Mouse (Mus musculus) thymus, postnatal 25 days (tissue): Measurements from ENCODE around the gene Cgnl1.

Source experiments
- DNase-seq: peaks from one replicate; pipeline ENCODE4 v3.0.0; 2022

The Cgnl1 gene

DNA sequence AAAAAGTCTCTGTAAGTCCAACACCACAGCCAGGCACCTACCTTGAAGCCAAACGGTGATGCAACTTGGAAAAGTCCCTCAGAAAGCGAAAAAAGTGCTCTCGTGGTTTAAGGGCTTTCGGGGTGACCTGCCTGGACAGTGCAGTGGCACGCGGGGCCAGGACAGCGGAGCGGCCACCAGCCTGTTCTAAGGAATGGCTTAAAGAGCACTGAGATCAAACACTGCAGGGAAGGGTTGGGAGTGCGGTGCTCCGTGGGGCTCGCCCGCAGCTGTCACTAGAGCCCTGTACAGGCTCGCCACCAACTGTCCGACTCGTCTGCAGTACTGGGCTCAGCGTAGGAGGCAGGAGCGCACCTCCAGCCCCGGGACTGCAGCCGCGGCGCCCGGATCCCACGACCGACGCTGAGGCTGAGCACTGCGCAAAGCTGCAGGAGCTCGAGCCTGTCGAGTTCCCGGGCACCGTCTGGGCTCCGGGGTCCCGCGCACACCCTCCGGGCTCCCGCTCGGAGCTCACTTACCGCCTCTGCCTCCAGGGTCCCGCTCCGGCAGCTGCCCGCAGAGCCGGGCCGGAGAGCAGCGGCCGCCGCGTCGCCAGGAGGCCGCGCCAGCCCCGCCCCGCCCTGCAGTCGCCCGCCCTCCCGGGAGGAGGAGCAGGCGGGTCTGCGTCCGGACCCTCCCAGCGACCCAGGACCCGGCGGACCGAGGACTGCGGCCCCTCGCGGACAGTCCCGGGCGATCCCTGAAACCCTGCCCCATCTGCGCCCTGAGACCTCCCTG lies at the start of gene Cgnl1:
TSS of gene Cgnl1 (minus strand) at position 612 of the 777 bp plus-strand sequence.
- peak; percentile 10 for DNase-seq

DNA sequence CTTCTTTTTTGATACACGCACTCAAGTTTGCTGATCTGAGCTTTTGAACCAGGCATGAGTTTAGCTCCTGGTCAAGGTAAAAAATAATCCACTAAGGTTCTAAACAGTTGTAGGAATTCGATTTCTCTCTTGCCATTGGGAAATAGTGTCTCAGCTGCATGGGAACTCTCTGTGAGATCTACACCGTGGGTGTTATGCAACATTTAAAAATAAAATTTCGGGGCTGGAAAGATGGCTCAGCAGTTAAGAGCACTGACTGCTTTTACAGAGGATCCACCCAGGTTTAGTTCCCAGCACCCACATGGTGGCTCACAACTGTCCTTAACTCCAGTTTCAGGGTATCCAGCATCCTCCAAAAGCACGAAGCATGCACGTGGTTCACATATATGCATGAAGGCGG lies 47.1 kb upstream of the Cgnl1 start:
- no peak for DNase-seq

DNA sequence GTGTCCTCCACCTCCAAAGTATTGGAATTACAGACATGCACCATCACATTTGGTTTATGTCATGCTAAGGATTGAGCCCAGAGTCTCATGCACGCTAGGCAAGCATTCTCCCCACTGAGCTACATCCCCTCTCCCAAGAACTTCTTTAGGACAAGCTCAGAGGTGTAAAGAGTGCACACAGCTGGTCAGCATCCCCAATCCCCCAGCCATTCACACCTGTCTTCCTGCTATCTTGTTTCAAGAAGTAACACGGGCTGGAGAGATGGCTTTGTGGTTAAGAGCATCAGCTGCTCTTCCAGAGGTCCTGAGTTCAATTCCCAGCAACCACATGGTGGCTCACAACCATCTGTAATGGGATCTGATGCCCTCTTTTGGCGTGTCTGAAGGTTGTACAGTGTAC lies 44.7 kb upstream of the Cgnl1 start:
- DNase-seq: no peak

DNA sequence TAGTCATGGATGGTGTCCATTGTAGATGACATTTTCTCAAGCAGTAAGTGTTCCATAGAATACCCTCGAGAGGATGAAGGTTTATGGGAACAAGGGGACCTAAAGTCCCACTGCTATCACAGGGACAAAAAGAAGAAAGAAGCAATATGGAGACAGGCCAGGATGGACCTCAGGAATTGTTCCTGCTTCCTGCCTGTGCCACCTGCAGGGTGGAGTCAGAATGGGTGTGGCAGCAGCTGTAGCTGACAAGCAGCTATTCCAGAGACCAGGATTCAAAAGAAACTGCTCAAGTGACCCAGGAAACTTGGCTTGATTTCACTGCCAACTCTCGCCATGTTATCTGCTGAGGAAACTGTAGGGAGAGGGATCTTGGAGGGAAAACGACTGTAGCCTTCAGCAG lies 42.2 kb upstream of the Cgnl1 start:
- no peak for DNase-seq

DNA sequence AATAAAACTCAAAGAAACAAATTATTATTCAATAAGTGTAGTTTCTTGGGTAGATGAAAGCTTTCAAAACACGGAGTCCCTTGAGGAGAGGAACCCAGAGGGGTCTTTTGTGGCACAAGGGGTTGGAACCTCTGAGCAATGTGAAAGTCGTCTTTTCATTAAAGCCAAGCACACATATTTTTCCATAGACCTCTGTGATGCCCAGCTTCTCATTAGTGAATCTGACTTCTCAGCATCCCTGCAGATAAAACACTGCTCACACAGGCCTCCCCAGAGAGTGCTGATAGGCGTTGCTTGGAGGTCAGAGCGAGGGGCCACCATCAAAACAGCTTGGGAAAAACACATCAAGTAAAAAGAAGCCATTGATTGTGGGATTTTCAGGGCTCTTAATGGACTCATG lies 41.5 kb upstream of the Cgnl1 start:
- no peak for DNase-seq

DNA sequence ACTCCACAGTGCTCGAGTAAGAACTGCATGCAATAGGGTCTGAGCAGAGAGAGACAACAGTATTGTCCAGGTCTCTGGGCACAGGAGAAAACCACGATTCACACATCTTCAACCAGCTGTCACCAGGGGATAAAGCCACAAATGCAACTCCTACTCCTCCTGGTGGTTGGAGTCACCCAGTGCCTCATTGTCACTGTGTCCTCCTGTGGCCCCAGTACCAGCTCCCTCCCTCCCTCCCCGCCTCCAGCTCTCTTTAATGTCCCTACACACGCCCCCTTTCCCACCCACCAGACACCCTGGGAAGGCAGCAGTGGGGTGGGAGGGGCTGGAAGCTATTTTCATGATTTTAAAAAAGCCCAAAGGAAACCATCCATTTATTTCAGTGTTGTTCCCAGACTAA lies 41.0 kb upstream of the Cgnl1 start:
- no peak for DNase-seq

DNA sequence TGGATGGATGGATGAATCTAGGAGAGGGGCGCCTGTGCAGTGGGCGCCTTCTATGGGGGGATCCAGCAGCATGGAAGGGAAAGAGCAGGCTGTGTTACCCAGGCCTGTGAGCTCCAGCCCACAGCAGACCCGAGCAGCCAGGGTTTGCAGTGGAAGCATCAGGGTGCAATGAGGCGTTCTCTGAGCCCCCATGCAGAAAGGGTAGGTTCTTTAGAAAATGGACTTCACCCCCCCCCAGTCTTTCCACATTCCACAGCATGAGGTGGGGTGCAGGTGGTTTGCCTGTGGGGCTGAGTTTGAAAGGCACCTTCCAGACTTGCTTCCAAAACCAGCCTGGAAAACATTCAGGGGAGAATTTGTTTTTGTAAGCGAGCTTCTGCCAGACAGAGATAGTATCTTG lies 40.0 kb upstream of the Cgnl1 start:
- no peak for DNase-seq

DNA sequence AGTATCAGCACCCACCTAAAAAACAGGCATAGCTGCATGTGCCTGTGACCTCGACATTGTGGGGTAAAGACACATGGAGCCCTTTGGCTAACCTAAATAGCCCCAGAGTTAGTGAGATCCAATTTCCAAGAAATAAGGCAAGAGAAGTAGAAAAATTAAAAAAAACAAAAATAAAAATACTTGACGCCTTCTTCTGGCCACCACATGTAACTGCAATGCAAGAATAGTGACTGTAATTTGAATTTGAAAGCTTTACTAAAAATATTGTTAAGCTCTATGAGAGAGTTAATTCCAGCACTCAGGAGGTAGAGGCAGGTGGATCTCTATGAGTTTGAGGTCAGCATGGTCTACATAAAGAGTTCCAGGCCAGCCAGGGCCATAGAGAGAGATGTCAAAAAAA lies 39.3 kb upstream of the Cgnl1 start:
- no peak for DNase-seq

DNA sequence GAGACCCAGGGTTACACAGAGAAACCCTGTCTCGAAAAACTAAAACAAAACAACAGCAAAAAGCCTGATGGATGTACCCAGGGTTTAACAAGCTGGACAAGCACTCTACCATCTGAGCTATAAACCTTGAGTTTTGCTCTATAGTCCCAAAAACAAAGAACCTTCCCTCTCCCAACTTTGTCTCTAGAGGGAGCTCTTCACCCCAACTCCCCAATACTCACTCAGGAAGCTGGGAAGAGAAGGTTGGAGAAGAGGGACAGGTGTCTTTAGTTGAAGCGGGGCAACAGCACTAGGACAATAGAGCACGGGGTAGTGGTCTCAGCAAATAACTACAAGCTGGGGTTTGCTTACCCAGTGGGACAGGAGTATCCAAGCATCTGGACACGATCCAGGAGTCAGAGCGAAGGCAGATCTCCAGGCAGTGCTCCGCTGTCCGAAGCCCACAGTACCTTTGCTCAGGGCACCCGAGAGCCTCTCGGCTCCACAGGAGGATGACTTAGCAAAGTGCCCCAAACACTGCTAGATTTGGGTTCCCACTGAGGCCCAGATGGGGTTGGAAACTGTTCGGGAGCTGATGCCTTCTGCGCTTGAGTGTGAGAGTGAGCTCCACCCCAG lies 37.3 kb upstream of the Cgnl1 start:
- DNase-seq: no peak

DNA sequence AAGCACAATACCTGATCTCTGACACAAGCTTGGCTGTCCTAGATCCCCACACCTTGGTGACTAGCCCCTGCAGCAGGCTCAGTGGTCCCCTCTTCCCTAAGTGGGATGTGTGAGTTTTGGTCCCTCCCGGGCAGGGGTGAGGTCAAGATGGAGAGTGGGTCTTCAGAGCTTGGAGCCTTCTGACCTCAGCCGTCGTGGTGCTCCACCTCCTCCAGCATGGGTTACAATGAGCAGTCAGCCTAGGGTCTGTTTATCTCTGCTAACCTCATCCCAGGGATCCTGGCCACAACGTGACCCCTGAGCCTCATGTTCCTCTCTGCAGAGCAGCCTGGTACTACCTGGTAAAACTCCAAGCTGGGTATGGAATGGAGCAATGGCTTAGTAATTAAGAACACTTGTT lies 36.4 kb upstream of the Cgnl1 start:
- no peak for DNase-seq

DNA sequence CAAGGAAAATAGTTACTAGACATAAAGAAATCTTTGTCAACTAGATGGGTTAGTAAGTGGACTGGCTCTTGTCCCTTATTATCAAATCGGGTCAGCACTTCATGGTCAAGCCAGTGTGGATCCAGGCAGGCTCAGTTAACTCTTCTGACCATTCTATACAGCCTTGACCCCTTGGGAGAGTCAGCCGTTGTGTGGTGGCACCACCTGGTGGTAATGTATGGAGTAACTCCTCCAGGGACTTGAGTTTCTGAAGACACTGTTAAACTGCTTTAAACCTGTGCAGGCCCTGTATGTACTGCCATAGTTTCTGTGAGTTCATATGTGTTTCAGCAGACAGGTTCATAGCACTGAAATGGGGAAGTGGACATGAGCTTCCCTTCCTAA lies 35.0 kb upstream of the Cgnl1 start:
- peak; percentile 72 for DNase-seq

DNA sequence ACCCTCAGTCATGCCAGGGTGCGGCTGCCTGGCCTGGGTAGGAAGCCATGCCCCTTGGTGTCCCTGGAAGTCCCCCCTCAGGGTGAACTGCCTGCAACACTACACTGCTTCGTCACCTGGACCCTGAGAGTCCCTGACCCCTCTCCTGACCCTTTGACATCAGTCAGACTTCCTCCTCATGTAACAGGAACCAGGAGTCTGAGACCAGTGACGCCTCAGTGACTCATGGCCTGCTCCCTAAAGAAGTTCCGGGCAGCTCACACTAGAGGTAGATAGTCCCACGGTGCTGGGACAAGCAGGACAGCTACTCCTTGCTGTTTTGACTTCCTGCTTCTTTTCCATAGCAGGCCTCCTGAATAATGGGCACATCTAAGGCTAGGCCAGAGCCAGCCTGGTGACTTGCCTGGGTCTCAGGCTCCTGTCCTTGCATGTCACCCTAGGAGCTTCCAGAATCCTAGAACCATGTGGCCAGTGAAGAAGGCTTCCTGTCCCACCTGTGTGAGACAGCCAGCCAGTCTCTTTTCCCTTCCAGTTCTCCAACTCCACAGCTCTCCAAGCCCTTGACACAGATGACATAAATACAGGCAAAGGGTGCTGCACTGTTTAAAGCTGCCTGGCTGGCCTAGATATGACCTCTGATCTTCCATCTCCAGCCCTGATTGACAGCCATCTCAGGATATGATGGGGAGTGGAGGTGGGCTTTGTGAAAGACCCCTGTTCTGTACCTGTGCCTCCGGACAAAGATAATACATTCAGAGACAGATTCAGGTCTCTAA lies 34.4 kb upstream of the Cgnl1 start:
- DNase-seq: no peak

DNA sequence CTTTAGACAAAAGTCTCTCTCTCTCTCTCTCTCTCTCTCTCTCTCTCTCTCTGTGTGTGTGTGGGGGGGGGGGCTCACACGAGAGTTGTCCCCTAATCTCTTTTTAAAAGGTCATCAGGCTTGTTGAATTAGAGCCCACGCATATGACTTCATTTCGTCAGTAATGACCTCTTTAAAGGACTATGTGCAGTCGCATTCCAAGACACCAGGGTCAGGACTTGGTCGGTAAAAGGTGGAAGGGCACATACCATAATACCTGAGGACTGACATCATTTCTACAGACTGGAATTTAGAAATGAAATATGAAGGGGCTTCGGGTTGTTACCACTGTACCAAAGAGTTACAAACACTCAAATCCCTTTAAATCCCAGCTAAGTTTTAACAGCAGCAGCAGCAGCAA lies 32.7 kb upstream of the Cgnl1 start:
- DNase-seq: no peak

DNA sequence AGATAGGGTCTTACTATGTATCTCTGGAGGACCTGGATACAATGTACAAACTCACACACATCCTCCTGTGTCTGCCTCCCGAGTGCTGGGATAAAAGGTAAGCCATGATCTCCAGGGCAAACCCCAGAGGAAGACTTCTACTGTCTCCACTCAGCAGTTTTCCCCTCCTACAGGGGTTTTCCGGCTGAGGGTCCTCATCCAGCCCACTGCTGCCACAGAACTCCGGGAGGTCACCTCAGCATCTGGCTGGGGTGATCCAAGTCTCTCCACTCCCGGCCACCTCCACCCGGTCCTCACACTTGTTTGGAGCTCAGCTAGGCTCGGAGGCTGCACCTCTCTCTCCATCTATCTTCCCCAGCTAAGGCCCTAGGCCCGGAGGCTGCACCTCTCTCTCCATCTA lies 31.9 kb upstream of the Cgnl1 start:
- DNase-seq: no peak

DNA sequence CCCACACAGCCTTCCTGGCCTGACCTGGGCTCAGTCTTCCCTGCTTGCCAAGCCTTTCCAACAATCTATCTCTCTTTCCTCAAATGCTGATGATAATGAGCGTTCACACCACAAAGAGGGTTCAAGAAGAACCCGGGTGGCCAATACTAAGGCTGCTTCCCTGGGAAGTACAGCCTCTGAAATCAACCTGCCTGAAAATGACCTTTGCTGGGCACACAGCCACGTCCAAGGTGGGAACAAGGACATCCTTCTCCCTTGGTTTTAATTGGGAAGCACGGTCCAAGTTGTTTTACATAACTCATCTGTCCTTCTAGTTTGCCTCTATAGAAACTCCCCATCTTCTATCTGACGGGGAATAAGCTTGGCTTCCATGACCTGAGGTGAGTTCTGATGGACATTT lies 28.2 kb upstream of the Cgnl1 start:
- no peak for DNase-seq

DNA sequence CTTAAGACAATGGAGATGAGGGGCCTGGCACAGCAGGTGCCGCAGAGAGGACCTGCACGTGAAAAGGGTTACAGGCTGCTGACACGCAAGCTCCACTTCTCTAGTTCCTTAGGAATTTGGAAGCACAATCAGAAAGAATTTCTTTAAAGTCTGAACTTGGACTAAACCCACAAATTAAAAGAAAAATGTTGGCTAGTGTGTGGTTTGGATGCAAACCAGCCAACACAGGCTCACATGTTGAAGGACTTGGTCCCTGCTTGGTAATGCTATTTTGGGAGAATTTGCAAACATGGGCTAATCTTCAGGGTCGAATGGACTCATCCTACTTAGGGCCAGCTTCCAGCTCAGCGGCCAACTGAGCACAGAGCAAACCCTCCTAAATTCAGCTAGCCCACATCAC lies 26.8 kb upstream of the Cgnl1 start:
- no peak for DNase-seq

DNA sequence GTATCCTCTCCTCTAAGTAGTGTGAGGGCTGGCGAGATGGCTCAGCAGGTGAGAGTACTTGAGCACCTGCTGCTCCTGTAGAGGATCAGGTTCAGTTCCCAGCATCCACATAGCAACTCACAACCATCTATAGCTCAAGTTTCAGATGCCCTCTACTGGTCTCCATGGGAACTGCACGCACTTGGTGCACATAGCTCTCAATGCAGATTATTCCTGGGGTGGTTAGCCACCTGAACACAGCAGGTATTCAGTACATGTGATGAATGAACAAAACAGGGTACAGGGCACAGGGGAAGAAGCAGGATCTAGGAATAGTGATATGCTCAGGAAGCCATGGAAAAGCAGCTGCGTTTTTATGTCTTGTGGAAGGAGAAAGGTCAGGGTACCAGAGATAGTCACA lies 6.0 kb upstream of the Cgnl1 start:
- no peak for DNase-seq

DNA sequence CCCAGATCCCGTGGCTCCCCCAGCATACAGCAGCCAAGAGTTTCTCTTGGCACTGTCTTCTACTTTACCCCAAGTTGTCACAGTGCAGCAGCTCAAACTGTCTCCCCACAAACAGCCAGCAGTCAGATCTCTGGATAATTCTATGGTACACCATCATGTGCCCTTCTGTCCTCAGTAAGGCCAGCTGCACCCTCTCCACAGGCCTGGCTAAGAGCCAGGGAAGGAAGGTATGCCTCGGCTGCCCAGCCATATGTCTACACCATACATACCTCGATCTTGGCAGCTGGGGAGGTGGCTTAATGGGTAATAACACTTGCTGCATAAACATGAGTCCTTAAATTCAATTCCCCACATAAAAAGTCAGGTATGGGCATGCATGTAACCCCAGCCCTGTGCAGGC lies 4.9 kb upstream of the Cgnl1 start:
- no peak for DNase-seq

DNA sequence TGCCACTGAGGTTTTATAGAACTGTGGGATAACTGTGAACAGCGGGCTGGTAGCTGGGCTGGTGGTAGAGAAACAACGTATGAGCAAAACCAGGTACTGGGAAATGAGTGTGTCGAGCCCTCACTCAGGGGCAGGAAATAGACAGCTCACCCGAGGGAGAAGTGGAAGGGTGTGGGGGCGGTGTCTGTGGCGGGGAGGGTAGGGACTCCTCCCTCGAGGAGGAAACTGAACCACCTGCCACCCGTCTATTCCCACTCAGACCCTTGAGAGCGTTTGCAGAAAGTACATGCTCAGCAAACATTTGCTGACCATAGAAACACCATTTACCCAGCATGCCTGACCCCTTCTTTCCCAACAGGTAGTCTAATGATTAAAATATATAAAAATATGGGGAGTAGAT lies 2.2 kb upstream of the Cgnl1 start:
- peak; percentile 27 for DNase-seq

DNA sequence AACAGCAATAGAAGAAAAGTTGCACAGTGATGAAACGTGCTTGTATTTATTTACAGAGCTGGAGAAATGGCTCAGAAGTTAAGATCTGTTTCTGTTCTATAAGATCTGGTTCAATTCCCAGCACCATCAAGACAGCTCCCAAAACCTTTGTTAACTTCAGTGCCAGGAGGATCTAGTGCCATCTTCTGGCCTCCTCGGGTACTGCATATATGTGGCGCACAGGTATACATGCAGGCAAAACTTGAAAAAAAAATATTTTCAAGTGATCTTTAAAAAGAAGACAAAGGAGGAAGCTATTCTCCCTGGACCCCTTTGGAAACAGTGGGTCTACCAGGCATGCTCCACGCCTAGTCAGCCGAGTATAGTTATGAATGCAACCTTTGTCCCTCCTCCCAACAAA lies 936 bp upstream of the Cgnl1 start:
- DNase-seq: peak; percentile 73

DNA sequence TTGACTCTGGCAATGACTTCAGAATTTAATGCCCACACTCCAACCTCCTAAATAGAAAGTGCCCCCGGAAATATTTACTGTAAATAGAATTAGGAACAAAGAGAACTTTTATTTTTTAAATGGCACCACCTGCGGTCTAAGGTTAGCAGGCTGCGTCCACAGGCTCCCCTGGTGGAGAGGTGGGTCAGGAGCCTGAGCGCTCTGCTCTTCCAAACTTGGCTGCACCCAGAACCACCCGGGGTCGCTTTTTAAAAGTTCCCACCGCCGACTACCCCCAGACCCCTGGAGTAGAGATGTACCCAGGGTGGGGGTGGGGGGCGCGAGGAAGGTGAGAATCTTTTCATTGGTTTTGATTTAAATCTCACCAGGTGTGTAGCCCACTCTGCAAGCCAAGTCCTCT lies 918 bp downstream of the Cgnl1 start:
- DNase-seq: no peak

DNA sequence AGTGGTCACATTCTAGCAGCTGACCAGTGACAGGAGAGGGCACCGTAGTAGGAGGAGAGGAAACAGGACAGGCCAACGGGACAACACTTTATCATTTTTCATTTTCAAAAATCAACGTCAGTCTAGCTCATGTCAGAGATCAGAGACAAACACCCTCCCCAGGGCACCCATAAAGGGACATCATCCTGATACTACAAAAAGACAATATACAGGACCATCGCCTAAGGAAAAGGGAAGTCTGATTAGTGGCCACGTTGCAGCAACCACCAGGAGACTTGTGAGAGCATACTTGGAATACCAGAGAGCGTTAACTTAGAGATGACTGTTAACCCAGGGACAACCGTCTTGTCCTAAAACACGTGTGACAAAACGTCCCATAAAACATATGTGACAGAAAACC lies 1.7 kb downstream of the Cgnl1 start:
- no peak for DNase-seq

DNA sequence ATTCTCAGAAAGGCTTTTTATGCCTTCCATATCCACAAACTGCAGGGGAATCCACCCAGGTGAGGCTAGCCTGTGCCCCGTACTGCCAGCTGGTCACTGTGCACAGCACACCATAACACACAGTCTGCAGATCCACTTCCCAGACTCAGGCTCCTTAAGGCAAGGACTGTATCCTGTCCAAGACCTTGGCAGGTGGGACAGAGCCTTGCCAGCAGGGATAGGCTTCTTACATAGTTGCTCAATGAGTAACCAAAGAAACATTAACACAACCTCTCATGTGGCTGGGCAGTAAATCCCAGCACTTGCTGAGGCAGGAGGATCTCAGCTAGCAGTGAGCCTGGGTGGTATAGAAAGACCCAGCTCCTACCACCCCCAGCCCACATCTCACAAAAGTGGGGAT lies 3.3 kb downstream of the Cgnl1 start:
- DNase-seq: no peak

DNA sequence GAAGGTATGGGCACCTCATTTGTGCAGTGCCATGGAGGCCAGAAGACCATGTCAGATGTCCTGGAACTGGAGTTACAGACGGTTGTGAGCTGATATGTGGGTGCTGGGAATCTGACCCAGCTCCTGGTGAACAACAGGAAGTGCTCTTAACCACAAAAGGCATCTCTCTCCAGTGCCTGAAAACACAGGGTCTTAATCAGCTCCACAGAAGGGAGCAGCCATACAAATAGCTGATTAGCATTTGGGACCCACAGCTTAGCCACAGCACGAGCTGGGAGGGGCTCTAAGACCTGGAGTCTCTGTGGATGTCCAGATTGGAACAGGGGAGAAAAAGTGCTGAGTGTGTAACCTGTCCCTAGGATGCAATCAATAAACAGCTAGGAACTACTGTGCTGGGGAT lies 4.5 kb downstream of the Cgnl1 start:
- no peak for DNase-seq
